Mouse (Mus musculus): ENCODE results near the gene Gm28778. TPM values are rescaled to one million over a fixed set of nuclear protein-coding genes. Genes with fewer than 3 reads are reported as not detected.

Gene Gm28778
- polyA plus RNA-seq (2012; rRNA removed): not detected in 2 replicates

GRCm38 (mm10) chr1:53296581-53297383 is at the start of gene Gm28778, which contains the start of the genes Pms1 and Ormdl1:
Gene Gm28778 (plus strand): TSS chr1:53297111.
Gene Pms1 (minus strand): TSS chr1:53297018.
Gene Ormdl1 (plus strand): TSS chr1:53297095.

DNA sequence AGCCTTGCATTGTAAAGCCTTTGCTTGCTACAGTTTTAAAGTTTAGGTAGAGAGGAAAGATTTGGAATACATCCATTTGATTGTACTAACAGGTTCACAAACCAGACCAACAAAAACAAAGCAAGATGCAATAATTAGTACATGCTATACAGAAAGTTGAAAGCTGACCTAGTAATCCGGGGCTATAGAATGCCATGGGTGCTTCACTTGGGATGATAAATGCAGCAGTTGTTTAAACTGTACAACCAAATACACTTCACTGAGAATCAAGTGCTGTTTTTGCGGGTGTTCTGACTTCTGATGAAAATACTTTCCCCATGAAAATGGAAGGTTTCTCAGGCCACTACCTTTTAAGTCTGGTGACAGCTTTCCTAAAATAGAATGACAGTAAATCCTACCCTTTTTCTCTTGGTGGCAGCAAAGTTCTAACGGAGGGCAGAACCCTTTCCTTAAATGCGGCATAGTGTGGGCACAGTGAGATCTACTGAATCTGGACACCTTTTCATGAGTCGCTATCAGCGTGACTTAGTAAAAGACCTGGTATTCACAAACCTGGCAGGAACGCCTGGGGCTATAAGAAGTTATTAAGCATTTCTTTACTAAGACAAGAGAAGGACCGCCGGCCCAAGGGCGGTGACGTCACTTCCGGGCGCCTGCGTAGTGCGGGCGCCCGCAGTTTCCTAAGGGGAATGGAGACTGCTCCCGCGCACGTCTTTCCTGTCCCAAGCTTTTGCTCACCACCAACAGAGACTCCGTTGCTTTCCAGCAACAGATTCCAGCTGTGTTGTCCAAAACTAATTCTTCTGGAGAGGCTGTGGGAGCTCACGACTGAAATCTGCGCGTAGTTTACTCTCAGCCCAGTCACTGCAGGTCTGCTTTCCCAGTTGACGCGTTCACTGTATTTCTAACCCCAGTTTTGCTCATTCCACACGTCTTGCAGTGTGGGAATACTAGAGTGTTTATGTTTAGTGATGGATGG is 16.4 kb downstream of the Gm28778 start, which contains the start of gene Osgepl1:
TSS of gene Osgepl1 (plus strand) at position 636 of the 979 bp plus-strand sequence.

DNA sequence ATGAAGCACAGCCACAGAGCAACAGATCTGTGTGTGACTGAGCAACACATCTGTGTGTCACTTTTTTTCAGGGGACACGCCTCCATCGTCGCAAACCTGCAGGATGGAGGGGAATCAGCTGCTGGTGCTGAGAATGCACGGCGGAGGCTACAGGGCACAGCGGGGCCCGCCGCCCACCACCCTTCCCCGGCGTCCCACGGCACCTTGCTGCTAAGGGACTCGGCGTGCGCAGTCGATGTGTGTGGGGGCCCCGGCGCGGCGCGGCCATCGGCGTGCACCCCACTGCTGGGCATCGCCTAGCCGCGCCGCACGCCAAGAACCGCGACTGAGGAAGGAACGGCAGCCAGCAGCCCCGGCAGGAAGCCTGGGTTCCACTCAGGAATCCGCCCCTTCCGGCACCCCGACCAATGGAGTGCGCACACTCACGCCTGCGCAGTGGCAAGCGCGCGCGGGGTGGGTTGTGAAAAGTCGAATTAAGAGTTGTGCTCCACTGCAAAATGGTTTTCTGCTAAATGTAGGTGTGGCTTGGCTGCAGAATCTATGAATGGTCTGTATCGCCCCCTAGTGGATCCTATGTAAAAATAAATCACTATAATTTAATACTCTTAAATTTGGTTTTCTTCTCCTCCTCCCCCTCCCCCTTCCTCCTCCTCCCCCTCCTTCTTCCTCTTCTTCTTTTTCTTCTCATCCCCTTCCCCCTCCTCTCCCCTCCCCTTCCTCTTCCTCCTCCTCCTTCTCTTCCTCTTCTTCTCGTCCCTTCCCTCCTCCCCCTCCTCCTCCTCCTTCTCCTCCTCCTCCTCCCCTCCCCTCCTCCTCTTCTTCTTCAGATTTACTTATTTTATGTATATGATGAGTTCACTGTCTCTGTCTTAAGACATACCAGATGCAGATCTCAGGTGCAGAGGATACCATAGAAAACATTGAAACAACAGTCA is 55.7 kb downstream of the Gm28778 start, which contains the start of the genes Asdurf, Gm28551 and Asnsd1:
TSS of gene Asdurf (minus strand) at position 293 of the 935 bp plus-strand sequence.
TSS of gene Gm28551 (minus strand) at position 341 of the 935 bp plus-strand sequence.
TSS of gene Asnsd1 (minus strand) at position 426 of the 935 bp plus-strand sequence.

Other genes with a start within 250 kb of the Gm28778 start
- gene Mstn, start 235.5 kb upstream of the Gm28778 start, polyA plus RNA-seq (2012; rRNA removed): 0.01 TPM in 1 of 2 replicates, not detected in the other
- not detected in 2 replicates for gene 1700019A02Rik, start 109.5 kb upstream of the Gm28778 start, polyA plus RNA-seq (2012; rRNA removed)
- gene Pms1, start 93 bp upstream of the Gm28778 start, polyA plus RNA-seq (2012; rRNA removed): 1.5 and 1.7 TPM in 2 replicates
- gene Ormdl1, start within 50 bp of the Gm28778 start, polyA plus RNA-seq (2012; rRNA removed): 9.1 and 10.9 TPM in 2 replicates
- gene Osgepl1, start 16.5 kb downstream of the Gm28778 start, polyA plus RNA-seq (2012; rRNA removed): 9.2 and 9.3 TPM in 2 replicates
- gene Asdurf, start 55.5 kb downstream of the Gm28778 start, polyA plus RNA-seq (2012; rRNA removed): not detected in 2 replicates
- gene Gm28551, start 55.6 kb downstream of the Gm28778 start, polyA plus RNA-seq (2012; rRNA removed): 0.01 TPM in 1 of 2 replicates, not detected in the other
- 16.2 and 16.3 TPM in 2 replicates for gene Asnsd1, start 55.6 kb downstream of the Gm28778 start, polyA plus RNA-seq (2012; rRNA removed)

Data from liver, embryonic 18 days (tissue).